Mouse (Mus musculus): ENCODE results near the gene H2-M10.6. TPM values are rescaled to one million over a fixed set of nuclear protein-coding genes. Genes with fewer than 3 reads are reported as not detected.

H2-M10.6 gene
- polyA plus RNA-seq, 1 experiment = not detected

DNA sequence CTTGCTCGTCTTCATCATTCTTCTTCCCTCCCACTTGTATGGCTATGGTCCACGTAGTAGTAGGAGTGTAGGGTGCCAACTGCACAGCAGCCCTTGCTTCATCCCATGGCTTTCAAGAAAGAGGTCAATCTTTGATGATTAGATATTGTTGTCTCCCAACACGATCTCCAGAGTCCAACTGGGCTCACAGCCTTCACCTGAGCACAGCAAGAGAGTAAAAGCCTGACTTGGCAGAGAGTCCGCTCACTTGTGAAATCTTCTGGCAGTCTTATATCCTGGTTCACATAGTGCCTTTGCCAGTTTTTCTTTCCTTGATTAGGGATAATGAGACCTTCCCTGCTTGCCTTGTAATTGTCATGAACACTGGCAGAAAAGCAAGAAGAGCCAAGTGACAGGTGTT, 44.3 kb downstream of the H2-M10.6 start:
- Histone ChIP-seq H3K4me1 (ENCODE audit: control insufficient read depth, insufficient read depth, insufficient read length, low read length) (no peaks in the 10 kb centered on the region), H3K4me3 (ENCODE audit: insufficient read depth, low read depth, low read length) (no peak overlapping the region), H3K27ac (replicated peaks; ENCODE audit: low read depth, low read length) (no peak overlapping the region)

DNA sequence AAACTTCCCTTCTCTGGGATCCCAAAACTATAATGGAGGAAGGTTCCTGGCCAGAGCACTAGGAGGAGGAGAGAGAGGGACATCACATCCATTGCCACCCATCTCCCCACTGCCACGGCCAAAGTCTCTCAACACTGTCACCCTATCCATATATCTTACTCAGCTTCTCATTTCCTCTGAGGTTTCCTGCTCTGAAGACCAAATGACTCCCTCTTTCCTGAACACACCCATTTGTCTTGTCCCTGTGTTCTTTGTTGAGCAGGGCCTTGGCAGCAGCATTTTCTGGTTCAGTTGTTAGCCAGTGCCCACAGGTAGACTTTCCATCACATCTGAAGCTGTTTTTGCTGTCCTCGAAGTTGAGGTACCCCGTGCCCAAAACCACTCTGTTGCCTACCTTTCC, 46.2 kb downstream of the H2-M10.6 start:
- no peak overlapping the region for H3K4me3 ChIP-seq (ENCODE audit: insufficient read depth, low read depth, low read length)
- H3K27ac ChIP-seq (replicated peaks; ENCODE audit: low read depth, low read length) = no peak overlapping the region

DNA sequence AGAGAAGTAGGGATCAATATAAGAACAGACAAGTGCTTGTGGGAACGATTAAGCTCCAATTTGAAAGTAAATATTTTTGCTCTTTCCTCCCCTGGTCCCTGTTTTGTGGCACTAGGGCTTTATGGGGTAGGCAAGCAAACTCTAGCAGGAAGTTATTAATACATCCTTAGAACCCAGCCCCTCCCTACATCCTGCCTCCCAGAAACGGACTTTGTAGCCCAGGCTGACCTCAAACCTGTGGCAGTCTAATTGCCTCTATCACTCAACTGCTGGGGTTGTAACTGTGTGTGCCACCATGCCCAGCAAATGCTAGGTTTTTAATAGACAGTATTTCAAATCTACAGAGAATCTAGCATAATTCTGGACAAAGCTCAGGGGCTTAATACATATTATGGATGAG, 49.7 kb downstream of the H2-M10.6 start:
- Histone ChIP-seq H3K4me1 (ENCODE audit: control insufficient read depth, insufficient read depth, insufficient read length, low read length) (no peaks in the 10 kb centered on the region), H3K27ac (replicated peaks; ENCODE audit: low read depth, low read length) (no peak overlapping the region), H3K4me3 (ENCODE audit: insufficient read depth, low read depth, low read length) (no peak overlapping the region)

More for the DNA sequence above, 46.2 kb downstream of the H2-M10.6 start:
- H3K4me1 ChIP-seq (ENCODE audit: control insufficient read depth, insufficient read depth, insufficient read length, low read length) = no peaks in the 10 kb centered on the region

Other genes starting within 250 kb of the H2-M10.6 start
- not detected in 2 replicates for gene H2-M9, start 169.5 kb upstream of the H2-M10.6 start, polyA plus RNA-seq (2012; ENCODE audit: insufficient read depth, insufficient read length, missing spikeins)
- gene H2-M1, start 140.0 kb upstream of the H2-M10.6 start, polyA plus RNA-seq (2012; ENCODE audit: insufficient read depth, insufficient read length, missing spikeins) = not detected in 2 replicates
- not detected in 2 replicates for gene H2-M10.5, start 39.3 kb upstream of the H2-M10.6 start, polyA plus RNA-seq (2012; ENCODE audit: insufficient read depth, insufficient read length, missing spikeins)
- 14.9 and 17.1 TPM in 2 replicates for gene Trim26, start 25.0 kb downstream of the H2-M10.6 start, polyA plus RNA-seq (2012; ENCODE audit: insufficient read depth, insufficient read length, missing spikeins)
- not detected in 2 replicates for gene Trim15, start 55.0 kb downstream of the H2-M10.6 start, polyA plus RNA-seq (2012; ENCODE audit: insufficient read depth, insufficient read length, missing spikeins)
- 0.67 TPM in 1 of 2 replicates, not detected in the other for gene Trim10, start 57.4 kb downstream of the H2-M10.6 start, polyA plus RNA-seq (2012; ENCODE audit: insufficient read depth, insufficient read length, missing spikeins)
- gene Trim40, start 78.0 kb downstream of the H2-M10.6 start, polyA plus RNA-seq (2012; ENCODE audit: insufficient read depth, insufficient read length, missing spikeins) = not detected in 2 replicates
- gene Trim31, start 85.9 kb downstream of the H2-M10.6 start, polyA plus RNA-seq (2012; ENCODE audit: insufficient read depth, insufficient read length, missing spikeins) = not detected in 2 replicates
- gene Rnf39, start 130.7 kb downstream of the H2-M10.6 start, polyA plus RNA-seq (2012; ENCODE audit: insufficient read depth, insufficient read length, missing spikeins) = not detected in 2 replicates
- gene Ppp1r11, start 139.6 kb downstream of the H2-M10.6 start, polyA plus RNA-seq (2012; ENCODE audit: insufficient read depth, insufficient read length, missing spikeins) = 55.7 and 69.7 TPM in 2 replicates
- 32.3 and 39.8 TPM in 2 replicates for gene Znrd1, start 146.4 kb downstream of the H2-M10.6 start, polyA plus RNA-seq (2012; ENCODE audit: insufficient read depth, insufficient read length, missing spikeins)
- gene Znrd1as, start 146.4 kb downstream of the H2-M10.6 start, polyA plus RNA-seq (2012; ENCODE audit: insufficient read depth, insufficient read length, missing spikeins) = 28.6 and 29.2 TPM in 2 replicates
- gene 2410137M14Rik, start 169.1 kb downstream of the H2-M10.6 start, polyA plus RNA-seq (2012; ENCODE audit: insufficient read depth, insufficient read length, missing spikeins) = not detected in 2 replicates
- gene H2-M5, start 177.4 kb downstream of the H2-M10.6 start, polyA plus RNA-seq (2012; ENCODE audit: insufficient read depth, insufficient read length, missing spikeins) = 0.63 TPM in 1 of 2 replicates, not detected in the other
- gene Zfp57, start 189.0 kb downstream of the H2-M10.6 start, polyA plus RNA-seq (2012; ENCODE audit: insufficient read depth, insufficient read length, missing spikeins) = not detected in 2 replicates
- not detected in 2 replicates for gene Mog, start 211.2 kb downstream of the H2-M10.6 start, polyA plus RNA-seq (2012; ENCODE audit: insufficient read depth, insufficient read length, missing spikeins)
- gene Gabbr1, start 233.8 kb downstream of the H2-M10.6 start, polyA plus RNA-seq (2012; ENCODE audit: insufficient read depth, insufficient read length, missing spikeins) = 3.8 and 4.5 TPM in 2 replicates

Measured in brown adipose tissue, adult 24 weeks (tissue).